Mouse (Mus musculus) MEL (cell line): ENCODE measurements around the gene Nt5c1a. TPM values are rescaled to one million over a fixed set of nuclear protein-coding genes. Genes with fewer than 3 reads are reported as not detected.

Experiments
- DNase-seq: peaks from one replicate; pipeline ENCODE4 v3.0.0; 2011; ENCODE audit warnings: low read depth, low spot score
- H3K27ac ChIP-seq: 2 replicates; pipeline ENCODE4 v1.5.1; 2012; ENCODE audit warnings: low read depth, mild to moderate bottlenecking, control low read depth, low read length, moderate library complexity; ENCODE audit not compliant: control insufficient read depth
- H3K27me3 ChIP-seq, 2 experiments: fragments of 150-350 bp in 1 of 2; sonication (generic) in 1 of 2; 2 replicates each; pipeline ENCODE4 v1.6.1; 2012; ENCODE audit warnings: low read length in 2 of 2, mild to moderate bottlenecking in 2 of 2, improper control_type of control experiment in 1 of 2, moderate library complexity in 1 of 2; ENCODE audit not compliant: insufficient read depth in 2 of 2, control insufficient read depth in 1 of 2
- H3K36me3 ChIP-seq, 2 experiments: 2 replicates each; pipeline ENCODE4 v1.6.1; 2012 to 2014; ENCODE audit warnings: low read length in 2 of 2, improper control_type of control experiment in 1 of 2, inconsistent platforms in 1 of 2, mild to moderate bottlenecking in 1 of 2; ENCODE audit not compliant: insufficient read depth in 2 of 2, control insufficient read depth in 1 of 2
- H3K4me1 ChIP-seq, 2 experiments: fragments of 150-350 bp in 1 of 2; sonication (generic) in 1 of 2; 2 replicates each; pipeline ENCODE4 v1.6.1; 2012; ENCODE audit warnings: low read length in 2 of 2, improper control_type of control experiment in 1 of 2, mild to moderate bottlenecking in 1 of 2; ENCODE audit not compliant: insufficient read depth in 2 of 2, control insufficient read depth in 1 of 2
- H3K4me3 ChIP-seq, 2 experiments: fragments of 150-350 bp in 1 of 2; sonication (generic) in 1 of 2; 2 replicates each; pipeline ENCODE4 v1.5.1; 2012; ENCODE audit warnings: low read depth in 2 of 2, low read length in 2 of 2, mild to moderate bottlenecking in 2 of 2, moderate library complexity in 2 of 2, control low read depth in 1 of 2, improper control_type of control experiment in 1 of 2; ENCODE audit not compliant: control insufficient read depth in 1 of 2, insufficient read depth in 1 of 2
- H3K79me2 ChIP-seq: 2 replicates; pipeline ENCODE4 v1.6.1; 2012; ENCODE audit warnings: mild to moderate bottlenecking, low read length, moderate library complexity; ENCODE audit not compliant: control insufficient read depth, poor library complexity, insufficient read depth
- H3K9ac ChIP-seq: 2 replicates; pipeline ENCODE4 v1.6.1; 2012; ENCODE audit warnings: low read depth, mild to moderate bottlenecking, control low read depth, low read length, moderate library complexity; ENCODE audit not compliant: control insufficient read depth, poor library complexity, severe bottlenecking
- H3K9me3 ChIP-seq: fragments of 150-350 bp; sonication (generic); replicated peaks from 2 replicates; pipeline ENCODE4 v1.6.1; 2012; ENCODE audit warnings: mild to moderate bottlenecking, low read length, improper control_type of control experiment, moderate library complexity; ENCODE audit not compliant: insufficient read depth
- BHLHE40 ChIP-seq: IDR thresholded peaks from 2 replicates; pipeline ENCODE4 v1.6.1; 2012; ENCODE audit warnings: low read depth, mild to moderate bottlenecking, inconsistent platforms, low read length, improper control_type of control experiment, borderline replicate concordance
- CTCF ChIP-seq, 3 experiments: IDR thresholded peaks in 2 of 3; conservative IDR thresholded peaks in 1 of 3; 2 replicates each; pipeline ENCODE4 v1.5.1; 2011 to 2012; ENCODE audit warnings: low read length in 3 of 3, low read depth in 2 of 3, mild to moderate bottlenecking in 2 of 3, improper control_type of control experiment in 1 of 3, inconsistent platforms in 1 of 3, mixed read lengths in 1 of 3, moderate library complexity in 1 of 3; ENCODE audit not compliant: control insufficient read depth in 1 of 3, insufficient read depth in 1 of 3, poor library complexity in 1 of 3, severe bottlenecking in 1 of 3
- E2F4 ChIP-seq: IDR thresholded peaks from 2 replicates; pipeline ENCODE4 v1.6.1; 2011; ENCODE audit warnings: low read depth, low read length, improper control_type of control experiment, borderline replicate concordance
- ELF1 ChIP-seq: IDR thresholded peaks from 2 replicates; pipeline ENCODE4 v1.6.1; 2014; ENCODE audit warnings: low read depth, mild to moderate bottlenecking, inconsistent platforms, low read length, improper control_type of control experiment, moderate library complexity
- GABPA ChIP-seq: IDR thresholded peaks from 2 replicates; pipeline ENCODE4 v1.6.1; 2012; ENCODE audit warnings: low read depth, mild to moderate bottlenecking, inconsistent platforms, low read length, improper control_type of control experiment, moderate library complexity
- HCFC1 ChIP-seq: IDR thresholded peaks from 2 replicates; pipeline ENCODE4 v1.6.1; 2012; ENCODE audit warnings: low read depth, mild to moderate bottlenecking, inconsistent platforms, low read length, improper control_type of control experiment, moderate library complexity
- JUND ChIP-seq: IDR thresholded peaks from 2 replicates; pipeline ENCODE4 v1.6.1; 2011; ENCODE audit warnings: low read depth, mild to moderate bottlenecking, improper control_type of control experiment, low read length
- MAFK ChIP-seq: IDR thresholded peaks from 2 replicates; pipeline ENCODE4 v1.6.1; 2011; ENCODE audit warnings: low read depth, mild to moderate bottlenecking, low read length, improper control_type of control experiment, borderline replicate concordance
- MEF2A ChIP-seq: IDR thresholded peaks from 2 replicates; pipeline ENCODE4 v1.6.1; 2014; ENCODE audit warnings: low read depth, mild to moderate bottlenecking, inconsistent platforms, low read length, improper control_type of control experiment; ENCODE audit not compliant: poor library complexity, insufficient replicate concordance, severe bottlenecking; ENCODE audit errors: extremely low read depth
- MXI1 ChIP-seq: IDR thresholded peaks from 2 replicates; pipeline ENCODE4 v1.6.1; 2011; ENCODE audit warnings: mild to moderate bottlenecking, low read depth, low read length, improper control_type of control experiment
- NELFE ChIP-seq: IDR thresholded peaks from 2 replicates; pipeline ENCODE4 v1.6.1; 2011; ENCODE audit warnings: low read depth, low read length, improper control_type of control experiment
- NRF1 ChIP-seq: IDR thresholded peaks from 2 replicates; pipeline ENCODE4 v1.6.1; 2014; ENCODE audit warnings: low read depth, mild to moderate bottlenecking, inconsistent platforms, low read length, improper control_type of control experiment, moderate library complexity; ENCODE audit not compliant: poor library complexity, insufficient read depth, severe bottlenecking
- POLR2A ChIP-seq, 2 experiments: IDR thresholded peaks; 2 replicates each; pipeline ENCODE4 v1.6.1; 2011 to 2012; ENCODE audit warnings: low read length in 2 of 2, mild to moderate bottlenecking in 2 of 2, control low read depth in 1 of 2, improper control_type of control experiment in 1 of 2, low read depth in 1 of 2, moderate library complexity in 1 of 2; ENCODE audit not compliant: control insufficient read depth in 1 of 2, insufficient read depth in 1 of 2, poor library complexity in 1 of 2
- RCOR1 ChIP-seq: IDR thresholded peaks from 2 replicates; pipeline ENCODE4 v1.6.1; 2012; ENCODE audit warnings: low read depth, mild to moderate bottlenecking, inconsistent platforms, low read length, improper control_type of control experiment
- SIN3A ChIP-seq: IDR thresholded peaks from 2 replicates; pipeline ENCODE4 v1.6.1; 2012; ENCODE audit warnings: low read length, improper control_type of control experiment, inconsistent platforms
- SMC3 ChIP-seq: IDR thresholded peaks from 2 replicates; pipeline ENCODE4 v1.6.1; 2011; ENCODE audit warnings: low read depth, low read length, improper control_type of control experiment
- TCF12 ChIP-seq: IDR thresholded peaks from 2 replicates; pipeline ENCODE4 v1.6.1; 2014; ENCODE audit warnings: low read depth, mild to moderate bottlenecking, inconsistent platforms, low read length, improper control_type of control experiment, moderate library complexity
- UBTF ChIP-seq: IDR thresholded peaks from 2 replicates; pipeline ENCODE4 v1.6.1; 2012; ENCODE audit warnings: low read depth, mild to moderate bottlenecking, inconsistent platforms, low read length, improper control_type of control experiment, moderate library complexity, borderline replicate concordance; ENCODE audit not compliant: insufficient read depth
- USF1 ChIP-seq: IDR thresholded peaks from 2 replicates; pipeline ENCODE4 v1.6.1; 2014; ENCODE audit warnings: low read depth, mild to moderate bottlenecking, inconsistent platforms, low read length, improper control_type of control experiment, moderate library complexity
- USF2 ChIP-seq, 2 experiments: IDR thresholded peaks; 2 replicates each; pipeline ENCODE4 v1.6.1; 2011 to 2012; ENCODE audit warnings: improper control_type of control experiment in 2 of 2, low read length in 2 of 2, borderline replicate concordance in 1 of 2, inconsistent platforms in 1 of 2, low read depth in 1 of 2, mild to moderate bottlenecking in 1 of 2; ENCODE audit not compliant: insufficient read depth in 1 of 2
- ZC3H11A ChIP-seq: IDR thresholded peaks from 2 replicates; pipeline ENCODE4 v1.6.1; 2012; ENCODE audit warnings: low read depth, mild to moderate bottlenecking, inconsistent platforms, low read length, improper control_type of control experiment
- ZMIZ1 ChIP-seq: IDR thresholded peaks from 2 replicates; pipeline ENCODE4 v1.6.1; 2012; ENCODE audit warnings: low read depth, mild to moderate bottlenecking, inconsistent platforms, low read length, improper control_type of control experiment, moderate library complexity
- polyA plus RNA-seq, 2 experiments: library from polyadenylated mRNA; stranded (reverse) in 1 of 2; unstranded in 1 of 2; fragments of >175 nt in 1 of 2; fragments of >200 nt in 1 of 2; gene quantifications; 2 replicates each; pipeline versions ENCODE4 v1.2.1 to v1.2.4; 2012; ENCODE audit warnings: low replicate concordance in 2 of 2, low read depth in 1 of 2; ENCODE audit not compliant: insufficient read length in 2 of 2, insufficient read depth in 1 of 2, missing spikeins in 1 of 2
- total RNA-seq: library from RNA; depleted of rRNA; stranded (reverse); fragments of 300-350 nt; gene quantifications from 2 replicates; pipeline ENCODE4 v1.2.3, GENCODE M21; 2012

Nt5c1a gene
- total and polyA plus RNA-seq, 3 experiments: not detected

GRCm38 (mm10) chr4:123235835-123236430, 34.6 kb downstream of the Nt5c1a start:
- no peaks in the 10 kb centered on the region for H3K79me2 ChIP-seq
- H3K9me3 ChIP-seq: no peaks in the 10 kb centered on the region
- no peak for TF ChIP-seq TCF12
- no peak for TF ChIP-seq ZC3H11A
- no peak for TF ChIP-seq ZMIZ1
- TF ChIP-seq JUND: no peak
- no peak for TF ChIP-seq GABPA
- no peak for TF ChIP-seq MEF2A
- no peak for TF ChIP-seq BHLHE40
- no peak for TF ChIP-seq USF2 (IDR thresholded peaks at IDR 0.05; ENCODE audit: borderline replicate concordance in 1 of 2, insufficient read depth in 1 of 2, low read depth in 1 of 2, low read length in 2 of 2)
- TF ChIP-seq MXI1: no peak
- no peak for TF ChIP-seq ELF1
- TF ChIP-seq UBTF: no peak
- no peak for TF ChIP-seq E2F4
- H3K9ac ChIP-seq: no peak overlapping the region
- H3K4me3 ChIP-seq: no peak overlapping the region
- peaks cover 0 to 1% of the 10 kb centered on the region in 2 experiments; a peak in 2 of 4 replicates for H3K27me3 ChIP-seq
- no peak overlapping the region for H3K27ac ChIP-seq
- H3K4me1 ChIP-seq: peaks cover 0 to 4% of the 10 kb centered on the region in 2 experiments; a peak in 1 of 4 replicates
- no peak for DNase-seq
- H3K36me3 ChIP-seq: no peaks in the 10 kb centered on the region

GRCm38 (mm10) chr4:123236431-123237031, 35.2 kb downstream of the Nt5c1a start:
- H3K9ac ChIP-seq: no peak overlapping the region
- peaks cover 0 to 4% of the 10 kb centered on the region in 2 experiments; a peak in 1 of 4 replicates for H3K4me1 ChIP-seq
- no peak for DNase-seq
- no peaks in the 10 kb centered on the region for H3K9me3 ChIP-seq
- H3K4me3 ChIP-seq: no peak overlapping the region
- peaks cover 0 to 1% of the 10 kb centered on the region in 2 experiments; a peak in 2 of 4 replicates for H3K27me3 ChIP-seq
- no peak for TF ChIP-seq SMC3
- TF ChIP-seq NELFE: no peak
- no peak for TF ChIP-seq SIN3A
- no peak for TF ChIP-seq TCF12
- TF ChIP-seq MAFK: no peak
- no peak for TF ChIP-seq UBTF
- no peak for TF ChIP-seq HCFC1
- TF ChIP-seq USF1: no peak
- no peak for TF ChIP-seq POLR2A (IDR thresholded peaks at IDR 0.05; ENCODE audit: control insufficient read depth in 1 of 2, insufficient read depth in 1 of 2, low read depth in 1 of 2, low read length in 2 of 2, poor library complexity in 1 of 2)
- TF ChIP-seq RCOR1: no peak
- TF ChIP-seq CTCF (IDR thresholded peaks at IDR 0.05 in 2 of 3, conservative IDR thresholded peaks at IDR 0.05 in 1 of 3; ENCODE audit: control insufficient read depth in 1 of 3, insufficient read depth in 1 of 3, low read depth in 2 of 3, low read length in 3 of 3, poor library complexity in 1 of 3, severe bottlenecking in 1 of 3): no peak
- TF ChIP-seq NRF1: no peak
- H3K79me2 ChIP-seq: no peaks in the 10 kb centered on the region
- H3K27ac ChIP-seq: no peak overlapping the region
- no peaks in the 10 kb centered on the region for H3K36me3 ChIP-seq
